Mouse (Mus musculus): Measurements from ENCODE around the gene Spata31d1a. TPM values are rescaled to one million over a fixed set of nuclear protein-coding genes. Genes with fewer than 3 reads are reported as not detected.

Gene Spata31d1a
- polyA plus RNA-seq, 1 experiment from 2014 or later: 0.05 TPM

- H3K4me2 ChIP-seq: peak within 1 kb of the TSS; percentile 82
- peak within 1 kb of the TSS; percentile 92 for H3K9ac ChIP-seq
- H3K9me3 ChIP-seq (replicated peaks): no peaks in the 10 kb centered on the region
- H3K27ac ChIP-seq: peak within 1 kb of the TSS; percentile 86
- no peaks in the 10 kb centered on the region for H3K36me3 ChIP-seq (ENCODE audit: poor library complexity, severe bottlenecking)
- peaks cover 30% of the 10 kb centered on the region for H3K4me1 ChIP-seq
- ATAC-seq: peak; percentile 82
- H3K4me3 ChIP-seq: peak within 1 kb of the TSS; percentile 83
- H3K27me3 ChIP-seq: no peaks in the 10 kb centered on the region
- WGBS: under 1% methylated on average over 59 of the region's 61 CpGs
Observed at GRCm38 (mm10) chr13:59675151-59676011, 34.7 kb downstream of the Spata31d1a start, which contains the start of gene Golm1. Golm1 (minus strand) TSS chr13:59675811.

DNA sequence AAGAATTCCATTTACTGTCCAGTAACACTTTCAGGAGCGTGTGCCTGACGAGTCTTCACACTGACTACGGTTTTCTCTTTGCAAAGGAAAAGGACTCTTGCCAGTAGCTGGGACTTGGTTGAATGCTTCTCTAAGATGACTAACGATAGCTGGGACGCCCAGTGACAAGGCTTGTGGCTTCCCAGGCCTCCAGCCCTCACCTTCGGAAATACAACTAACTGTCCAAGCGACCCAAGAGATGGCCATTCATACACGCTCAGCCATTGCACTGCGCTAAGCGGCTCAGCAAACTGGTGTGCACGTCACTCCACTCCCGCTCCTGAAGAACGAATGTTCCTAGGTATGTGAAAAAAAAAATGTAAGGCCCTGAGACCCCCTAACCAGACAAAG is 35.4 kb downstream of the Spata31d1a start:
- H3K27ac ChIP-seq: peak overlapping the region; percentile 86
- peak overlapping the region; percentile 83 for H3K4me3 ChIP-seq
- 1% methylated on average over 13 of the region's 13 CpGs for WGBS
- peaks cover 30% of the 10 kb centered on the region for H3K4me1 ChIP-seq
- H3K36me3 ChIP-seq (ENCODE audit: poor library complexity, severe bottlenecking): no peaks in the 10 kb centered on the region
- no peak for ATAC-seq
- no peaks in the 10 kb centered on the region for H3K9me3 ChIP-seq (replicated peaks)
- H3K27me3 ChIP-seq: no peaks in the 10 kb centered on the region
- peak overlapping the region; percentile 92 for H3K9ac ChIP-seq
- peak overlapping the region; percentile 82 for H3K4me2 ChIP-seq

DNA sequence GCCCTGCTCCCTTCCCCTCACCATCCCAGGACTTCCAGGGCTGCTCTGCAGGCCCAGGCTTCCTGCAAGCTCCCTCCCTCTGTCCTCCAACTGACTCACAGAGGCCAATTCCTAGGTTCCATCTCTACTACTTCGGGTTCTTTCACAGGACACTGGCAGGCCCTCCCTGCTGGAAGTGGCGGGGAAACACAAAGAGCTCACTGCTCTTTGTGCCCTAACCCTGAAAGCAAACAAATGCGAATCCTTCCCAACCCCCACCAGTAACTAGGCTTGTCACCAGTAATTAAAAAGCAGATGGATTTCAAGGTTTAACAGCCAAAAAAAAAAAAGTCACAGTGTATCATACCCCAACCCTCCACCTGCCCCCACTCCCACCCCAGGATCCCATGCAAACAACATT is 35.9 kb downstream of the Spata31d1a start:
- H3K36me3 ChIP-seq (ENCODE audit: poor library complexity, severe bottlenecking): no peaks in the 10 kb centered on the region
- H3K4me1 ChIP-seq: peaks cover 30% of the 10 kb centered on the region
- H3K9me3 ChIP-seq (replicated peaks): no peaks in the 10 kb centered on the region
- H3K9ac ChIP-seq: peak overlapping the region; percentile 92
- peak overlapping the region; percentile 86 for H3K27ac ChIP-seq
- no peaks in the 10 kb centered on the region for H3K27me3 ChIP-seq
- H3K4me2 ChIP-seq: peak overlapping the region; percentile 82
- no peak for ATAC-seq
- 0% methylated on average over 3 of the region's 3 CpGs for WGBS
- peak overlapping the region; percentile 83 for H3K4me3 ChIP-seq

GRCm38 (mm10) chr13:59673597-59673996 is 36.5 kb downstream of the Spata31d1a start:
- WGBS: 18% methylated on average over 7 of the region's 7 CpGs

GRCm38 (mm10) chr13:59672248-59672647 is 37.9 kb downstream of the Spata31d1a start:
- peak overlapping the region; percentile 33 for H3K4me2 ChIP-seq
- peaks cover 30% of the 10 kb centered on the region for H3K4me1 ChIP-seq
- H3K36me3 ChIP-seq (ENCODE audit: poor library complexity, severe bottlenecking): no peaks in the 10 kb centered on the region
- 79% methylated on average over 6 of the region's 6 CpGs for WGBS
- H3K9me3 ChIP-seq (replicated peaks): no peaks in the 10 kb centered on the region
- H3K27me3 ChIP-seq: no peaks in the 10 kb centered on the region
- ATAC-seq: no peak
- H3K4me3 ChIP-seq: no peak overlapping the region
- H3K9ac ChIP-seq: 0 out of 2 replicates have a peak overlapping the region, but pooled peaks have one; percentile 12
- peak overlapping the region; percentile 65 for H3K27ac ChIP-seq

More at GRCm38 (mm10) chr13:59673597-59673996, 36.5 kb downstream of the Spata31d1a start:
- Histone ChIP-seq H3K9me3 (replicated peaks) (no peaks in the 10 kb centered on the region), H3K9ac (peak overlapping the region; percentile 71), H3K36me3 (ENCODE audit: poor library complexity, severe bottlenecking) (no peaks in the 10 kb centered on the region), H3K27me3 (no peaks in the 10 kb centered on the region), H3K4me3 (peak overlapping the region; percentile 83), H3K27ac (no peak overlapping the region; the same call in 1 of the 2 replicates), H3K4me2 (peak overlapping the region; percentile 82), H3K4me1 (peaks cover 30% of the 10 kb centered on the region)
- ATAC-seq: peak; percentile 14; the same call in 1 of the 2 replicates

- Histone ChIP-seq H3K36me3 (ENCODE audit: poor library complexity, severe bottlenecking) (peaks cover 1% of the 10 kb centered on the region), H3K27ac (peak overlapping the region; percentile 65), H3K9me3 (replicated peaks) (no peaks in the 10 kb centered on the region), H3K4me2 (peak overlapping the region; percentile 33; the same call in 1 of the 2 replicates), H3K4me1 (peaks cover 30% of the 10 kb centered on the region), H3K27me3 (no peaks in the 10 kb centered on the region), H3K4me3 (no peak overlapping the region), H3K9ac (no peak overlapping the region)
- 52% methylated on average over 2 of the region's 2 CpGs for WGBS
- ATAC-seq: no peak
Observed at GRCm38 (mm10) chr13:59671521-59671920, 38.6 kb downstream of the Spata31d1a start.

DNA sequence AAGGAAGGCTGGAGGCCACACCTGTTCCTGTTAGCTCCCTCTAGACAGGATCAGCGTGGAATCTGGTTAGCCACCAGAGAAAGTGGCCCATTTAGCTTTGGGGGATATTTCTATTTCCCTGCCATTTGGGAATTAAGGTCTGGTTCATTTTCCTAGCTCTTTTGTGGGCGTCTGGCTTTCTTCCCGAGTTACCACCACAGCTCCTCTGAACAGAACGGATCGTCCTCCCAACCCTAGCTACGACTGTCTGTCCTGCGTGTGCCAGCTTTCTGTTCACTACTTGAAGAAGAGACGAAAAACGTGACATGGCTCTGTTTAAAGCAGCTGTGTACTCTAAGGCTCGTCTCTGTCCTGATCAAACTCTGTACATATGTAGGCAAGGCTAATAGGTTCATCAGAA is 40.2 kb downstream of the Spata31d1a start:
- Histone ChIP-seq H3K27ac (no peak overlapping the region), H3K4me1 (peaks cover 30% of the 10 kb centered on the region), H3K4me2 (no peak overlapping the region), H3K36me3 (ENCODE audit: poor library complexity, severe bottlenecking) (peaks cover 16% of the 10 kb centered on the region), H3K4me3 (no peak overlapping the region), H3K9ac (no peak overlapping the region), H3K27me3 (no peaks in the 10 kb centered on the region), H3K9me3 (replicated peaks) (no peaks in the 10 kb centered on the region)
- ATAC-seq: no peak
- 86% methylated on average over 10 of the region's 10 CpGs for WGBS

- 81% methylated on average over 11 of the region's 11 CpGs for WGBS
- no peak overlapping the region for H3K4me2 ChIP-seq
- peaks cover 22% of the 10 kb centered on the region for H3K4me1 ChIP-seq
- peaks cover 29% of the 10 kb centered on the region for H3K36me3 ChIP-seq (ENCODE audit: poor library complexity, severe bottlenecking)
- no peaks in the 10 kb centered on the region for H3K27me3 ChIP-seq
- no peak for ATAC-seq
- no peak overlapping the region for H3K4me3 ChIP-seq
- no peak overlapping the region for H3K27ac ChIP-seq
- no peaks in the 10 kb centered on the region for H3K9me3 ChIP-seq (replicated peaks)
- H3K9ac ChIP-seq: no peak overlapping the region
Observed at GRCm38 (mm10) chr13:59668501-59669093, 41.5 kb downstream of the Spata31d1a start.

- WGBS: 87% methylated on average over 5 of the region's 5 CpGs
- Histone ChIP-seq H3K9me3 (replicated peaks) (no peaks in the 10 kb centered on the region), H3K4me3 (no peak overlapping the region), H3K27ac (no peak overlapping the region), H3K9ac (no peak overlapping the region), H3K27me3 (no peaks in the 10 kb centered on the region), H3K4me2 (no peak overlapping the region), H3K4me1 (peaks cover 16% of the 10 kb centered on the region; the same call in 1 of the 2 replicates), H3K36me3 (ENCODE audit: poor library complexity, severe bottlenecking) (peaks cover 37% of the 10 kb centered on the region)
- ATAC-seq: no peak
Observed at GRCm38 (mm10) chr13:59667763-59668162, 42.4 kb downstream of the Spata31d1a start.

DNA sequence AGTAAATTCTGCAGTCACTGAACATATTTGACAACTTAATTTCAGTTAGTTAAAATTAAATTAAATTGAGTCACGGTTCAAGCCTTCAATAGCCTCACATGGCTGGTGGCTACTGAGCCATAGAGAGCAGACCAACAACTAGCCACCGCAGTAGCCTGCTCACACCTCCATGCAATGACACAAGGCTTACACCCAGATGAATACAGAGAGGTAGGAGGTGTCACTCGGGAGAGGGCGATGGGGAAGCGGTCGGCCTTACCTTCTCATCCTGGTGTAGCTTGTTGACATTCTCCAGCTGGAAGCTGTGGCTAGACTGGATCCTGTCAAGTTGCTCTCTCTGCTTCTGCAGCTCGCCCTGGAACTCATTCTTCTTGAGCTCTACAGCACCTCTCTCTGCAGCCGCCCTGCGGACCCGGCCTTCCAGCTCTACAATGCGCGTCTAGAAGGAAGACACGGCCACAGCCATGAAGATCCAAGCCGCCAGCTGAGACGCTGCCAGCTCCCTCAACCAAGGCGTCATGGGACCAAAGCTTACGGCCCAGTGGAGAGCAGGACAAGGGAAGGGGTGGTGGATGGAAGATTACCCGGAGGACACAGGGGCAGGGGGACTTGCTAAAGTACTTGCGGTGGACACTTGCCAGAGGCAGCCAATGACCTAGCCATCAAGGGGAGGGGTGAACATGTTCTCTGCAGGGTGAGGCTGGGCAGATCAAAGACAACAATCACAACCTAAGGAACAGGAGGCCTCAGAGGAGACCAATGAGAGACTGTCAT is 46.0 kb downstream of the Spata31d1a start:
- Histone ChIP-seq H3K9ac (no peak overlapping the region), H3K36me3 (ENCODE audit: poor library complexity, severe bottlenecking) (peaks cover 72% of the 10 kb centered on the region), H3K9me3 (replicated peaks) (no peaks in the 10 kb centered on the region), H3K4me3 (no peak overlapping the region), H3K27me3 (no peaks in the 10 kb centered on the region), H3K4me2 (no peak overlapping the region), H3K4me1 (no peaks in the 10 kb centered on the region), H3K27ac (no peak overlapping the region)
- ATAC-seq: no peak
- WGBS: 96% methylated on average over 19 of the region's 19 CpGs

DNA sequence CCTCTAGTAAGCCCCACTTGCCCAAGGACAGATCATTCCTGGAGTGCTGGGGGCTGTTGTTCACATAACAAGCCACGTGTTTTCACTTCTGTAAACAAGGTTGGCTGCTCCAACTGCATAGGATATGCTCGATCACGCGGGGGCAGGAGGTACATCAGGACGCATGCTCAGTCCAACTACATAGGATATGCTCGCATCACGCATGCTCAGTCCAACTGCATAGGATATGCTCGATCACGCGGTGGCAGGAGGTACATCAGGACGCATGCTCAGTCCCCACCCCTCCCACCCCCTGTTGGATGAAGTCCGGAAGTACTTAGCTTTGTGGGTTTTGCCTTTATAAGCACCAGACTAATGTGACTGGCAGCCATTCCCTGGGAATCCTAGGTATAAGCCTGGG is 48.2 kb downstream of the Spata31d1a start:
- Histone ChIP-seq H3K27me3 (no peaks in the 10 kb centered on the region), H3K4me2 (no peak overlapping the region), H3K9me3 (replicated peaks) (no peaks in the 10 kb centered on the region), H3K4me1 (peaks cover 10% of the 10 kb centered on the region), H3K9ac (no peak overlapping the region), H3K27ac (no peak overlapping the region), H3K4me3 (no peak overlapping the region), H3K36me3 (ENCODE audit: poor library complexity, severe bottlenecking) (peaks cover 87% of the 10 kb centered on the region)
- ATAC-seq: no peak
- WGBS: 95% methylated on average over 12 of the region's 12 CpGs

DNA sequence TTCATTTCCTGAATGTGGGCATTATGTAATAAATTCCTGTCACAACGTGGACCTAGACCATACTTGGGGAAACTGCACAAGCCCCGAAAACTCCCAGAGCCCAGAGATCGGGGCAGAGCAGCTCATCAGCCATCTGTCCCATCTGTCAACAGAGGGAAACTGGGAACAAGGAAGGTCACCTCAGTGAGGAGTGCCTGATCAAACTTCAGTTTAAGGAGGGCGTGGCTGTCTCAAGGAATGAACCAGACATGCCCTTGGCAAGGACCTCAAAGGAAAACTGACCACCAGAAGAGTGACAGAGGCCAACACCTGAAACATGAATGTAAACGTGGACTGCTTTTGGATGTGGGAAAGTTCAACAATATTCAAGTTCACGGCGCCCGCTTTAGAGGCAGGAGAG is 48.7 kb downstream of the Spata31d1a start:
- Histone ChIP-seq H3K4me2 (no peak overlapping the region), H3K4me3 (no peak overlapping the region), H3K9me3 (replicated peaks) (no peaks in the 10 kb centered on the region), H3K9ac (no peak overlapping the region), H3K27ac (no peak overlapping the region), H3K4me1 (peaks cover 16% of the 10 kb centered on the region), H3K36me3 (ENCODE audit: poor library complexity, severe bottlenecking) (peaks cover 85% of the 10 kb centered on the region), H3K27me3 (no peaks in the 10 kb centered on the region)
- 94% methylated on average over 8 of the region's 8 CpGs for WGBS
- no peak for ATAC-seq

Measured in forebrain, embryonic 13.5 days (tissue).